Mouse (Mus musculus): ENCODE results near the gene Cnn1.

Gene Cnn1

GRCm38 (mm10) chr9:22098993-22099696 is at the start of gene Cnn1:
TSS of gene Cnn1 (plus strand) at chr9:22099216.
- in situ Hi-C loops (cut with MboI, MseI), result no loop called here

GRCm38 (mm10) chr9:22049315-22049714 is 49.7 kb upstream of the Cnn1 start:
- in situ Hi-C loops (cut with MboI, MseI), result no loop called here

DNA sequence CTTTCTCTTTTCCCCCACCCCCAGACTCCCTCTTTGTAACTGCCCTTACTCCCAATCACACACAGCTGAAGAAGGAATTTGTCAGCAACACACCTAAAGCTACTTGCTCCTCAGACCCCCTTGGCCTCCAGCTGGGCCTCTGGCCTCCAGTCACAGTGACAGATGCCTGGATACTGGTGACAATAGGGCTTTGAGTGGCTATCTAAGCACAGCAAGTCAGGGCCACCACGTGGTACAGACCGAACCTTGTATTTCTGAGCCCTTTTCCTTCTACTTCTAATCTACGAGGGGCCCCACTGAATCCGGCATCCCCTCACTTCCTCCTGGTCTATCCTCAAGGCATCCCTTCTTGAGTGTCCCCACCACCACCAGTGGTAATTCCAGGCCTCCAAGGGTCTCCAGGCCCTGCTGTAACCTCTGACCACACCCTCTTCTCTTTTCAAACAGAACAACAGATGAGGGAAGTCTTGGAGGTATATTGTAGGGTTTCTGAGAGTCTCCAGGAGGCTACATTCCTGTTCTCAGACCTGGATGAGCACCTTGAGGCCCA is 49.2 kb upstream of the Cnn1 start:
- in situ Hi-C loops (cut with MboI, MseI), result no loop called here

DNA sequence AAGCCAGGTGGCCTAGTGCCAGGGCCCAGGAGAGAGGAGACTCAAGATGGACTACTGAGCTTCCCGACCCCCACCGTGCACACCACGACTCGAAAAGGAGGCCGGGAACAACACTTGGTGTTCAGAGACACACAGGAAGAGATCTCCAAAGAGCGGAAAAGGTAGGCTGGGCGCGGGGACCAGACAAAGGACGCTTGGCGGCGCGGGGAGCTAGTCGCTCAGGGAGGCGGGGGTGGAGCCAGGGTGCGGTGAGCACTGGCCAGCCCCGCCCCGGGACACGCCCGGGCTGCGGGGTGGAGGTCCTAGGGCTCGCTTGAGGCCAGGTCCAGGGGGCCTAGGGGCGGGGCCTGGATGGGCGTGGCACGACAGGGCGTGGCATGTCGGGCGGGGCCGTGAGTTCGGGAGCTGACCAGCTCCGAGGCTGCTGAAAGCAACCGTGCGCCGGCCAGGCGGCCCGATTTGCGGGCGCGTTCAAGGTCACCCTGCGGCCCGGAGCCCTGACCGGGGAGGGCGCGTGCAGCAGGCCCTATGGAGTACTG is 48.6 kb upstream of the Cnn1 start:
- in situ Hi-C loops (cut with MboI, MseI), result no loop called here

DNA sequence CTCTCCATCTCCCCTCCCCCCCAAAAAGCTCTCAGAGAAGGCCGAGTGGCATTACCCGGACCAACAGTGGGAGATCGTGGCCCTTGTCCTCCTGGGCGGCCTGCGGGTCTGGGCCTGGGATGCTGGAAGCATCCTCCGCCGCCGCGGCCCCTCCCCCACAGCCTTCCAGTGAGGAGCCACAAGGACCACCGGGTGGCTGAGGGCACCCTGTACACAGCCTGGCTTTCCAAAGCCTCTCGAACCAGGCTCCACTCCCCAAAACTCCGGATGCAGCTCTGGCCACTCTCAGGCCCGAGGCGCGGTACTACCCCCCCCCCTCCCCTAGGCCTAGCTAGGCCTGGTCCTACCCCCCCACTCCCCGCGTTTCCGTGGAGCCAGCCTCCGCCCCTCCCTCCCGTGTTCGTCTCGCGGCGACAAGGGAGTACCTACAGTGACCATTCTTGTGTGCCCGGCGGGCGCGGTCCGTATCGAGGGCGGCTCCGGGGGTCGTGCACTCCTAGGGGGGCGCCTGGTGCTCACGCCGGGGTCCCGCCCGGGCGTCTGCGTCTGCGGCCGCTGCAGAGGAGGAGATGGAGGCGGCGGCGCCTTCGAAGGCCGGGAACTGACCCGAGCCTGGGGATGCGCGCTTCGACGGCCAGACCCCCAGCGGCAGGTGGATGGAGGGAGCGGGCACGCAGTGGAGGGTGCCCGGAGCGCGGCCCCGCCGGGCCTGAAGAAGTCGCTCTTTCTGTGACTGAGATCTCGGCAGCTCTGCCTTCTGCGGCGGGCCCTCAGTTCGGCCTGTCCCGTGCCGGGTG is 47.7 kb upstream of the Cnn1 start:
- in situ Hi-C loops (cut with MboI, MseI), result no loop called here

DNA sequence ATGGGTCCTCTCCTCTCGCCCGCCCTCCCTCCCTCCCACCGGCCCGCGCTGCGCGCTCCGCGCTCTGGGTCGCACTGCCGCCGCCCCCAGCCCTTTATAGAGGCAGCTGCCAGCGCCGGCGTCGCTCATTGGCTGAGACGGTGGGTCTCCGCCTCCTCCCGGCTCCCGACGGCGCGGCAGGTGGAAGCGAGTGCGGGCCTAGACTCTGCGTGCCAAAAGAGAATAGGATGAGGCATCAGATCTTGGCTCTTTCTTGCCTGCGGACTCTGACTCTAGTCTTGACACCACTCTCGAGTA is 47.1 kb upstream of the Cnn1 start, which contains the start of gene Elavl3:
TSS of gene Elavl3 (minus strand) at position 66 of the 297 bp plus-strand sequence.
- in situ Hi-C loops (cut with MboI, MseI), result no loop called here

DNA sequence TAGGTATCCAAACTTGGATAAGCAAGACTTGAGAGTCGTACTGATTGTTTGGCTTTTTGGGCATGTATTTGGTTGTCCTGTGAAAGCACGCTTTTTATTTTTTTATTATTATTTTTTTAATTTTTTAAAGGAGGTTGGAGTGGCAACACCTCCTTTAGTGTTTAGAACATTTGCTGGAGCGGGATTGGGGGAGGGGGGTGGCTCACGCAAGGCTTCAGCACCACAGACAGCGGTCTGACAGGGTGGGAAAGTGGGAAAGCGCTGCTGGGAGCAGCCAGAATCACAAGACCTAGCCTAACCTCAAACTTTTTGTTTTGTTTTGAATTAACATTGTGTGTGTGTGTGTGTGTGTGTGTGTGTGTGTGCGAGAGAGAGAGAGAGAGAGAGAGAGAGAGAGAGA is 45.4 kb upstream of the Cnn1 start:
- in situ Hi-C loops (cut with MboI, MseI), result no loop called here

DNA sequence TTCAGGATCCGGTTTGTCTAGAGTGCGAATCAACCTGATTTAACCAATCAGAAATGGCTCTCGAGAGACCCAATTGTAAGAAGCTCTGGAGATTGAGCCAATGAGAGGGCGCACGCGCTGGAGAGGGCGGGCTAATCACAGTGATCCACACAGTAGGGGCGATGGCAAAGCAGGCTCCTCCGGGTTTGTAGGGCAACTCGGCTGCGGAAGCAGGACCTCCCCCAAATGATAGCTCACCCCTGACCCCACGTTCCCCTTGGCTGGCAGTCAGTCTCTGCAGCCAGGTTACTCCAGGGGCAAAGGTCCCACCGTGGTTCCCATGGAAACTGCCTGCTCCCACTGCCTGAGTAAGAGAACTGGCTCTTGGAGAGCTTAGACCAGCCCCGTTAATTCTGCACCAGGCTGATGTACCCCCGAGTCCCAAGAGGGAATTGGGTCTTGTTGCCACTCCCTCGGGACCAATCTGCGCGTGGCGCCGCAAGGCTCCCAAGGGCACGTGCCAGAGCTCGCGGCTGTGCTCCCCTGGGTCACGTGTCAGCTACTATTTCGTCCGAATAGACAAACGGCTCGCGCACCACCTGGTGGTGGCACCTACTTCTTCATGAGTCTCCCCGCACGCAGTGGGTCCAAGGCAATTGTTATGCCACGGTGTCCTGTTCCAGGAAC is 44.5 kb upstream of the Cnn1 start:
- in situ Hi-C loops (cut with MboI, MseI), result no loop called here

GRCm38 (mm10) chr9:22055713-22056112 is 43.3 kb upstream of the Cnn1 start:
- in situ Hi-C loops (cut with MboI, MseI), result no loop called here

DNA sequence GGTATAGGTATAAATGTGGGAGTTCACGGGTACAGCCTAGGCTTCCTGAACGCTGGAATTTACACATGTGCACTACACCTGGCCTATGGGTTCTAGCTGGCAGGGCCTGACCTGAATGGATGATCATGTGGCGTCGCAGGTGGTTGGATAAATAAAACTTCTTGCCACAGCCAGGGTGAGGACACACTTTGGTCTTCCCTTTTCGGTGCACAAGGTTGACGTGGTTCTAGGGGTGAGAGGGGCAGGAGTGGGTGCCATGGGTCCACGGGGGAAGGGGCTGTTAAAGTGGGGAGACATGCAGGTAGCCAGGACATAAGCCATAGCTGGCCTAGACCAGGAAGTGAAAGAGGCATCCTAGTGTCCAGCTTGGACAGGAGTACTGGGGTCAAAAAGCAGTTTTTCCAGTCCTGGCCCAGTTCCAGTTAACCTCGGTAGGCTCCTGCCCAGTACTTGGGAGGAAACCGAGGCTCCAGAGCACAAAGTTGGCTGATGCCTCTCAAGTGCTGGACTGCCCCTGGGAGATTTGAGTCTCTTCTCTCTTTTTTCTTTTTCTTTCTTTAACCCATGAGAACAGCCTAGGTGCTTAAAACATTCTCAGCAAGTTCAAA is 42.6 kb upstream of the Cnn1 start:
- in situ Hi-C loops (cut with MboI, MseI), result no loop called here

GRCm38 (mm10) chr9:22057031-22057517 is 41.9 kb upstream of the Cnn1 start:
- in situ Hi-C loops (cut with MboI, MseI), result no loop called here

DNA sequence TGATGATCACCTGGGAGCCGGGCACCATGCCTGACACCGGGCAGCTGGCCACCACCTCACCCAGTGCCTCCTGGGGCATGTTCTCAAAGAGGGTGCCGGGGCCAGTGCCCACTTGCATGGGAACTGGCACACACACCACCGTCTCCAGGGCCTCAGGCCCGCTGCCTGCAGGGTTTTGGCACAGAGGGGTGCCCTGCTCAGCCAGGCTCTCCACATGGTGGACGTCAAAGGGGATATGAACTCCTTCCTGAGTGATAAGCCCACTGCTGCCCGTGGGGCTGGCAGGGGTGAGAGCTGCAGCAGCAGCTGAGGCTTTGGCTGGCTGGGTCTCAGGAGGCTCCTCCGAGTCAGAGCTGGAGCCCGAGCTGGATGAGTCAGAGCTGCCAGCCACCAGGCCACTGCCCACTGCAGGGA is 41.0 kb upstream of the Cnn1 start:
- in situ Hi-C loops (cut with MboI, MseI), result no loop called here

DNA sequence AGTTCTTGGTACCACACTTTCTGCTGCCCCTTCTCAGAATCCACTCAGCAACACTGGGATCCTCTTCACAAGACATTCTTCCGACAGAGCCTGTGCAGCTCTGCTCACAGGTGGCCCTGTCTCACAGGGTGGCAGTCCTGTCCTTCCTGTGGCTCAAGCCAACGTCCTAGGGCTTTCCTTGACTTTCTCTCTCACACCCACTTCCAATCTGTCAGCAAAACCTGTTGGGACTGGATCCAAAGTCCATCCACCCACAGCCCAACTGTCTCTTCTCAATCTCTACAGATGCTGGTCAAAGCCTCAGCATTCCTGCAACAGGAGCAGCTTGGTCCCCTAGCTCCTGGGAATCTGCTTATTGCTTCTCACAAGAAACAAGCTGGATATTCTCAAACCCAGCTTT is 37.7 kb upstream of the Cnn1 start:
- in situ Hi-C loops (cut with MboI, MseI), result loop anchor here in 1 of 2 experiments (5.0 kb wide), 2 partner anchors 84 to 86 kb away; no protein-coding TSS in a partner anchor

GRCm38 (mm10) chr9:22064341-22064740 is 34.7 kb upstream of the Cnn1 start:
- in situ Hi-C loops (cut with MboI, MseI), result loop anchor here in 1 of 2 experiments (5.0 kb wide), 2 partner anchors 83 to 87 kb away; no protein-coding TSS in a partner anchor

DNA sequence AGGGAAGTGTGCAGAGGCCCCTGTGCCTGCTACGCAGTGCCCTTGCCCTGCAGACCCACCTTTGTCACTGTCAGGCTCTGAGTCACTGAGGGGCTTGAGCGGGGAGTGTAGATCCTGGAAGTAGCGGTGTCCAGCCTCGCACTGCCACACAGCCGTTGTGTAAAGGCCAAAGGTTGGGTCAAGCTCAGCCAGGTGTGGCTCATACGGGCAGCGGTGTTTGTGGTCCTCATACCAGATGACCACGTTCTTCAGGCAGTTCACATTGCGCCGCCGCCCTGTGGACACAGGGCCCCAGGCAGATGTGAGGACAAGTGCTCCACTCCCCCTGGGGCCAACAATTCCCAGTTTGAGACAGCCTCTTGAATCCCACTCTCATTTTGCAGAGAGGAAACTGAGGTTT is 33.4 kb upstream of the Cnn1 start:
- in situ Hi-C loops (cut with MboI, MseI), result loop anchor here in 1 of 2 experiments (5.0 kb wide), 1 partner anchor 82 kb away; no protein-coding TSS in a partner anchor

DNA sequence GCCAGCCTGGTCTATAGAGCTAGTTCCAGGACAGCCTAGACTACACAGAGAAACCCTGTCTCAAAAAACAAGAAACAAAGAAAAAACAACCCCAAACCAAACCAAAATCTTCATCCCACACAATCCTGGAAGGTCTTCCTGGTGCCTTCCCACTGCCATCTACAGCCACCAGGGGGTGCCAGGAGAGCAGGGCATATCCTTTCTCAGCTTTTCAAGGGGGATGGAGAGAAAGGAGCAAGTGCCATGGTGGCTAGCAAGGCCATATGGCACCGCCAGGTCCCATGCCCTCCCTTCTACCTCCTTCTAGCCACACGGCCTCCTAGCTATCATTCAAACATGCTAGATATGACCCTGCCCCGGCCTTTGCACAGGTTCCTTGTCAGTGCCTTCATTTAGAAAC is 32.6 kb upstream of the Cnn1 start:
- in situ Hi-C loops (cut with MboI, MseI), result loop anchor here in 1 of 2 experiments (5.0 kb wide), 1 partner anchor 81 kb away; no protein-coding TSS in a partner anchor

GRCm38 (mm10) chr9:22067195-22067594 is 31.8 kb upstream of the Cnn1 start:
- in situ Hi-C loops (cut with MboI, MseI), result loop anchor here in 1 of 2 experiments (5.0 kb wide), 1 partner anchor 80 kb away; no protein-coding TSS in a partner anchor

DNA sequence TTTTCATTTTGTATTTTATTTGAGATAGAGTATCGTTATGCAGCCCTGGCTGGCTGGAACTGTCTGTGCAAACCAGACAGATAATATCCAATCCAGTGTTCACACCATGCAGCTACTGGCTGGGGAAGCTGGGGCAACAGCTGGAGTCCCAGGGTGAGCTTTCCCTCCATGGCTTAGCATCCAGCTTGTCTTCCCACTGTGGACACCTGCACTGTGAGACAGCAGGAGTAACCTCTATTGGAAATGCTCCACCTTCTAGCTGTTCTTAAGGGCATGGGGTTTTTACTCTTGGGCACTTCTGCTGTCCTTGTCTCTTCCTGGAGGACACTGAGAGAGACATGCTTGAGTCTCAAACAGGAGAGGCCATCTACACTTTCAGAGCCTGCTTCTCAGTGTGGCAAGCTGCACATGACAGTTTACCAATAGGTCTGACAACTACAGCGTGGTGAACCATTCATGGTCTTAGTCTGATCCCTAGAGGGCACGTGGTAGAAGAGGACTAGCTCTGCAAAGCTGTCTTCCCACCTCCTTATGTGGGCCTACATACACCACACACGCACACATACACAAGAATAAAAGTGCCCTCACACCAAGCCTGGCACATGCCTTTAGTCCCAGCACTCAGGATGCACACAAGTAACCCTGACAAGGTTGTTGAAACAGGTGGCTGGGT is 29.0 kb upstream of the Cnn1 start:
- in situ Hi-C loops (cut with MboI, MseI), result loop anchor here in 1 of 2 experiments (5.0 kb wide), 1 partner anchor 77 kb away; no protein-coding TSS in a partner anchor

DNA sequence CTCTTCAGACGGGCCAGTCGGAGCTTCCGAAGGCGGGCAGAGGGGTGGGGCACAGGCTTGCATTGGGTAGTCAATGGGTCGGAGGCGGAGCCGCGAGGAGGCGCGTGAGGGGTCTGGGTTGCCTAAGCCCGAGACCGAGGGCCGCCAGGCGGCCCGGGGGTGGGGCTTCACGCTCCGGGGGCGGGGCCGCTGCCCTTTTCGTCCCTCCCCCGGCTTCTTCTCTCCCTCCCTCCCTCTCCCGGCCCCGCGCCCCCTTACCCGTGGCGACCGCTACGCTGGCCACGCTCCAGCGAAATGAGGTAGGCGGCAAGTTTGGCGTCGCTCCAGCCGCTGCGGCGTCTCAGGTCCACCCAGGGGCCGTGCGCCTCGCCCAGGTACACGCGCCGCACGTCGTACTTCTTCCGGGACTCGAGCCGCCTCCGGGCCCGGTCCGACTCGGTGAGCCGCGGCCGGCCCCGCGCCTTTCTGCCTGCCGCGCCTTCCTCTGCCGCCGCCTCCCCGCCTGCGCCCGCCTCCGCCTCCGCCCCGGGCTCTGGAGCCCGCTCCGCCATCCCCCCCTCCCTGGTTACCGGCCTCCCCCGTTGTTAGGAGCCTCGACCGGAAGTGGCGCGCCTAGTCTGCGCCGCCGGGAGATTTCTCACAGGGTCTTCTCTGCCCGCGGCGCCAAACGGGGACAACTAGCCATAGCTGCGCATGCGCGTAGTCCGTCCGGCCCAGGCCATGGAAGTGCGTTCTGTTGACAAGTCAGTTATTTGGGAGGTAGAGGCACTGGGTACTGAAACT is 28.0 kb upstream of the Cnn1 start, which contains the start of the genes Gm49318 and Zfp653:
TSS of gene Gm49318 (minus strand) at position 469 of the 783 bp plus-strand sequence.
TSS of gene Zfp653 (minus strand) at position 586 of the 783 bp plus-strand sequence.
- in situ Hi-C loops (cut with MboI, MseI), result no loop called here

Data from T-helper 17 cell (primary cell).